Mouse (Mus musculus): ENCODE data around the gene Aff4. TPM values are rescaled to one million over a fixed set of nuclear protein-coding genes. Genes with fewer than 3 reads are reported as not detected.

The Aff4 gene
- 39.7 and 47.8 TPM in 2 replicates for polyA plus RNA-seq (2014; fragmentation: Nextera tagmentation; extraction: Ambion mirVana)

DNA sequence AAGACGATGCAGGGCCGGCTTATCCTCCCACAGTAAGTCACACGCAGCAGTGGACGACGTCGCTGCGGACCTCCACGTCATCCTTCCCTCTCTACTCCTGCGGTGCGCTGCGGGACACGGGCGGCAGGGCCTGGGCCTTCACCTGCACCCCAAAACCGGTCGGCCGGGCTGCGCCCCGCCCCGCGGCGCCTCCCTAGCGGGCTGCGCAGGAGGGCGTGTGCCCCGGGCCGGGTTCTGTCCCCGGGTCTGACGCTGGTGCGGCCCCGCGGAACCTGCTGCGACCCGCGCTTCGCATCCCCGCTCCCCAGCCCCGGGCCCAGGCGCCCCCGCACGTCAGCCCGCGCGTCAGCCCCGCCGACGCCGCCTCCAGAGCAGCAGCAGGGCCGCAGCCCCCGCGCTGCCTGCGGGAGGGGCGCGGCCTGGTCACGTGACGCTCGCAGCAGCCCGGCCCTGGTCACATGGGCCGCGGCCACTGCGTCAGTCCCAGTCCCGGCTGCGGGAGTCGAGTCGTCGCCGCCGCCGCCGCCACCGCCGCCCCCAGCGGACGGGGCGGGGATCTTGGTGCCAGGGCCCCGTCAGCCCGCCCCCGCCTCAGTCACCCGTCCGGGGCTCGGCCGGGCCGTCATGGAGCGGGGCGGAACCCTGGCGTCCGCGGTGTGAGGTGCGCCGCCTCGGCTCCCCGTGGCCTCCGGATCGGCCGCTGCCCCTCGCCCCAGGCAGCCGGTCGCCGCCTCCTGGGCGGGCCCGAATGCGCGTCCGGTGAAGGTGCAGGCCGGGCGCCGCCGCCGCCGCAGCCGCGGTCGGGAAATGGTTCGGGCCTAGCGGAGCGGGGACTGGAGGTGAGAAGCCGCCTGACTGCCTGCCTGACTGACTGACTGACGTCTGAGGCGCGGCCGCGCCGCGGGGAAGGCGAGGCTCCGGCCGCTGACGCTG is at the start of gene Aff4:
TSS of gene Aff4 (plus strand) at position 543 of the 933 bp plus-strand sequence.
- Histone ChIP-seq H3K27me3 (ENCODE audit: control insufficient read depth, insufficient read depth, low read length) (no peaks in the 10 kb centered on the region), H3K4me1 (ENCODE audit: control insufficient read depth, insufficient read depth, low read length) (0 out of 2 replicates have a peak, but pooled peaks cover 3% of the 10 kb centered on the region), H3K9me3 (ENCODE audit: control insufficient read depth, low read length) (no peaks in the 10 kb centered on the region), H3K9ac (ENCODE audit: low read length) (peak within 1 kb of the TSS; percentile 97), H3K4me3 (ENCODE audit: low read depth, low read length) (peak within 1 kb of the TSS; percentile 99), H3K27ac (ENCODE audit: low read depth, low read length) (peak within 1 kb of the TSS; percentile 96), H3K4me2 (ENCODE audit: low read depth) (peak within 1 kb of the TSS; percentile 88), H3K36me3 (ENCODE audit: control insufficient read depth, insufficient read depth, low read length) (no peaks in the 10 kb centered on the region)
- under 1% methylated on average over 103 of the region's 127 CpGs for WGBS
- ATAC-seq (ENCODE audit: insufficient read depth, low FRiP score, low TSS enrichment) = peak; percentile 93
- DNase-seq (ENCODE audit: low spot score) = peak; percentile 94

GRCm38 (mm10) chr11:53301167-53301515 is 49.5 kb upstream of the Aff4 start:
- Histone ChIP-seq H3K27ac (ENCODE audit: low read depth, low read length) (peak overlapping the region; percentile 96), H3K36me3 (ENCODE audit: control insufficient read depth, insufficient read depth, low read length) (no peaks in the 10 kb centered on the region; the same call in 1 of the 2 replicates), H3K4me2 (ENCODE audit: low read depth) (peak overlapping the region; percentile 77), H3K9ac (ENCODE audit: low read length) (peak overlapping the region; percentile 99), H3K9me3 (ENCODE audit: control insufficient read depth, low read length) (no peaks in the 10 kb centered on the region), H3K4me3 (ENCODE audit: low read depth, low read length) (peak overlapping the region; percentile 100), H3K27me3 (ENCODE audit: control insufficient read depth, insufficient read depth, low read length) (no peaks in the 10 kb centered on the region), H3K4me1 (ENCODE audit: control insufficient read depth, insufficient read depth, low read length) (peaks cover 9% of the 10 kb centered on the region; the same call in 1 of the 2 replicates)
- ATAC-seq (ENCODE audit: insufficient read depth, low FRiP score, low TSS enrichment) (no peak), DNase-seq (ENCODE audit: low spot score) (no peak)
- WGBS = 63% methylated on average over 9 of the region's 9 CpGs

DNA sequence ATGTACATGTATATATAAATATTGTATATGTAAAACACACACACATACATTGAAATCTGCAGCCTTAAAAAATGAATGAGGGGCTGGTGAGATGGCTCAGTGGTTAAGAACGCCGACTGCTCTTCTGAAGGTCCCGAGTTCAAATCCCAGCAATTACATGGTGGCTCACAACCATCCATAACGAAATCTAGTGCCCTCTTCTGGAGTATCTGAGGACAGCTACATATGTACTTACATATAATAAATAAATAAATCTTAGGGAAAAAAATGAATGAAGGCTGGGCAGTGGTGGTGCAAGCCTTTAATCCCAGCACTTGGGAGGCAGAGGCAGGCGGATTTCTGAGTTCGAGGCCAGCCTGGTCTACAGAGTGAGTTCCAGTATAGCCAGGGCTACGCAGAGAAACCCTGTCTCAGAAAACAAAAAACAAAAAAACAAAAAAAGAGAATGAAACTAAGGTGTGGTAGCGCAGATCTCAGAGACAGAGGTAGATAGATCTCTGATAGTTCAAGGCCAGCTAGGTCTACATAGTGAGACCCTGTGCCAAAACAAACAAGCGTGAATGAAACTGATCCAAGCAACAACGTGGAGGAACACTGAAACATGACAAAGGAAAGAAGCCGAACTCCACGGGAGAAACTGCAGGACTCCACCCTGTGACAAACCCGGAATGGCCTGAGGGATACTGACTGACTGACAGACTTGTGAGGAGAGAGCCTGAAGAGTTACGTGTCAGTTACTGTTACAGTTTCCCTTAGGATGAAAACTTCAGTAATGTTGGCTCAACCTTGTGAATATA is 46.4 kb upstream of the Aff4 start:
- no peak overlapping the region for H3K4me2 ChIP-seq (ENCODE audit: low read depth)
- no peaks in the 10 kb centered on the region for H3K27me3 ChIP-seq (ENCODE audit: control insufficient read depth, insufficient read depth, low read length)
- H3K4me1 ChIP-seq (ENCODE audit: control insufficient read depth, insufficient read depth, low read length) = 0 out of 2 replicates have a peak, but pooled peaks cover 4% of the 10 kb centered on the region
- H3K36me3 ChIP-seq (ENCODE audit: control insufficient read depth, insufficient read depth, low read length) = no peaks in the 10 kb centered on the region; the same call in 1 of the 2 replicates
- H3K27ac ChIP-seq (ENCODE audit: low read depth, low read length) = no peak overlapping the region
- no peak overlapping the region for H3K4me3 ChIP-seq (ENCODE audit: low read depth, low read length)
- no peak overlapping the region for H3K9ac ChIP-seq (ENCODE audit: low read length)
- H3K9me3 ChIP-seq (ENCODE audit: control insufficient read depth, low read length) = no peaks in the 10 kb centered on the region
- DNase-seq (ENCODE audit: low spot score) = no peak
- no peak for ATAC-seq (ENCODE audit: insufficient read depth, low FRiP score, low TSS enrichment)
- WGBS = 82% methylated on average over 14 of the region's 14 CpGs

- ATAC-seq (ENCODE audit: insufficient read depth, low FRiP score, low TSS enrichment) (no peak), DNase-seq (ENCODE audit: low spot score) (no peak)
- no peak overlapping the region for H3K9ac ChIP-seq (ENCODE audit: low read length)
- no peaks in the 10 kb centered on the region for H3K36me3 ChIP-seq (ENCODE audit: control insufficient read depth, insufficient read depth, low read length)
- H3K9me3 ChIP-seq (ENCODE audit: control insufficient read depth, low read length) = no peaks in the 10 kb centered on the region
- H3K4me3 ChIP-seq (ENCODE audit: low read depth, low read length) = no peak overlapping the region
- no peaks in the 10 kb centered on the region for H3K27me3 ChIP-seq (ENCODE audit: control insufficient read depth, insufficient read depth, low read length)
- no peak overlapping the region for H3K4me2 ChIP-seq (ENCODE audit: low read depth)
- H3K27ac ChIP-seq (ENCODE audit: low read depth, low read length) = no peak overlapping the region
- WGBS = 87% methylated on average over 2 of the region's 2 CpGs
- no peaks in the 10 kb centered on the region for H3K4me1 ChIP-seq (ENCODE audit: control insufficient read depth, insufficient read depth, low read length)
Observed at GRCm38 (mm10) chr11:53306965-53307364, 43.7 kb upstream of the Aff4 start.

- WGBS = 80% methylated on average over 10 of the region's 10 CpGs
- ATAC-seq (ENCODE audit: insufficient read depth, low FRiP score, low TSS enrichment) = no peak
- Histone ChIP-seq H3K27me3 (ENCODE audit: control insufficient read depth, insufficient read depth, low read length) (no peaks in the 10 kb centered on the region), H3K36me3 (ENCODE audit: control insufficient read depth, insufficient read depth, low read length) (no peaks in the 10 kb centered on the region), H3K4me3 (ENCODE audit: low read depth, low read length) (no peak overlapping the region), H3K4me2 (ENCODE audit: low read depth) (no peak overlapping the region), H3K9me3 (ENCODE audit: control insufficient read depth, low read length) (no peaks in the 10 kb centered on the region), H3K9ac (ENCODE audit: low read length) (no peak overlapping the region), H3K27ac (ENCODE audit: low read depth, low read length) (peak overlapping the region; percentile 34; the same call in 1 of the 2 replicates), H3K4me1 (ENCODE audit: control insufficient read depth, insufficient read depth, low read length) (no peaks in the 10 kb centered on the region)
- DNase-seq (ENCODE audit: low spot score) = no peak
Observed at GRCm38 (mm10) chr11:53307558-53308065, 43.0 kb upstream of the Aff4 start.

DNA sequence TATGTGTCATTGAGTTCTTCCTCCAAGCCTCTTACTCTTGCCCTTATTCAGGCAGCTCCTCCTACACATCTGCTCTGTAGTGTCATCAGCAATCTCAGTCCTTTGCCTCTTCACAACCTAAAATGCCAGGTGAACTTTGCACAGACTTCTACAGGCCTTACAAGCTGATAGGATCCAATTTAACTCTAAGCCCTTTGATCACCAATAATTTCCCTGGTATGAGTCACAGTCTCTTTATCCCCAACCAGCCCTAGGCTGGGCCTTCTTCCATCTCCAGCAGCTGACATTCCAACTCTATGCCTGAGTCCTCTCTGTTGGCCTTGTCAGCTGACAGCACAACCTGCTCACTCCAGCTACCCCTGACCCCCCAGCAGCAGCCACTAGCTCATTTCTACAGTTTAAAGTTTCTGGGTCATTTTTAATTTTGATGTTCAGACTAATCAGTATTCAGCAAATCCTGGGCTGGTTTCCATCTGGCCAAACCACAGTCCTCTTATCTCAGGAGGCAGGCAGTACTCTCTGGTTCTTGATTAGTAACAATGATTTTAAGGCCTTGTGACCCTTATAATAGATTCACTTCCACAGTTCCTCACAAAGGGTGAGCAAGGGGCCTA is 42.3 kb upstream of the Aff4 start:
- Histone ChIP-seq H3K27ac (ENCODE audit: low read depth, low read length) (no peak overlapping the region), H3K27me3 (ENCODE audit: control insufficient read depth, insufficient read depth, low read length) (no peaks in the 10 kb centered on the region), H3K36me3 (ENCODE audit: control insufficient read depth, insufficient read depth, low read length) (no peaks in the 10 kb centered on the region), H3K9me3 (ENCODE audit: control insufficient read depth, low read length) (no peaks in the 10 kb centered on the region), H3K4me1 (ENCODE audit: control insufficient read depth, insufficient read depth, low read length) (no peaks in the 10 kb centered on the region), H3K4me3 (ENCODE audit: low read depth, low read length) (no peak overlapping the region), H3K4me2 (ENCODE audit: low read depth) (no peak overlapping the region), H3K9ac (ENCODE audit: low read length) (no peak overlapping the region)
- ATAC-seq (ENCODE audit: insufficient read depth, low FRiP score, low TSS enrichment) = no peak
- no peak for DNase-seq (ENCODE audit: low spot score)

GRCm38 (mm10) chr11:53308884-53309310 is 41.7 kb upstream of the Aff4 start:
- no peak overlapping the region for H3K4me2 ChIP-seq (ENCODE audit: low read depth)
- WGBS = 75% methylated on average over 2 of the region's 2 CpGs
- no peak overlapping the region for H3K4me3 ChIP-seq (ENCODE audit: low read depth, low read length)
- H3K9me3 ChIP-seq (ENCODE audit: control insufficient read depth, low read length) = no peaks in the 10 kb centered on the region
- no peaks in the 10 kb centered on the region for H3K27me3 ChIP-seq (ENCODE audit: control insufficient read depth, insufficient read depth, low read length)
- DNase-seq (ENCODE audit: low spot score) (no peak), ATAC-seq (ENCODE audit: insufficient read depth, low FRiP score, low TSS enrichment) (no peak)
- no peak overlapping the region for H3K27ac ChIP-seq (ENCODE audit: low read depth, low read length)
- H3K36me3 ChIP-seq (ENCODE audit: control insufficient read depth, insufficient read depth, low read length) = no peaks in the 10 kb centered on the region
- no peak overlapping the region for H3K9ac ChIP-seq (ENCODE audit: low read length)
- H3K4me1 ChIP-seq (ENCODE audit: control insufficient read depth, insufficient read depth, low read length) = no peaks in the 10 kb centered on the region

DNA sequence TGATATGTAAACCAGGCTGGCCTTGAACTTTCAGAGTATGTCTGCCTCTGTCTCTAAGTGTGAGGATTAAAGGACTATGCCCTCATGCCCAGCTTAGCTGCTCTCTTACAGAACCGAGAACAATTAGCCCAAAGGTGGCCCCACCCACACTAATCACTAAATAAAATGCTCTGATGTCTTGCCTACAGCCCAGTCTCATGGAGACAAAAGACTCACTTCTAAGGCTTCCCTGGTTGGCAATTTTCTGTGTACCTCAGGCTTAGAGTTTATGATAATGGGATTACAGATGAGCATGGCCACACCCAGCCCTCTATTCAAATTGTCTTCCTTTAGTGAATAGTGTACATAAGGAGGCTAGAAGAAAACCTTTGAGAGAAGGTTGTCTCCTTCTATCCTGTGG is 39.2 kb upstream of the Aff4 start:
- no peak overlapping the region for H3K4me2 ChIP-seq (ENCODE audit: low read depth)
- H3K9ac ChIP-seq (ENCODE audit: low read length) = no peak overlapping the region
- no peak for ATAC-seq (ENCODE audit: insufficient read depth, low FRiP score, low TSS enrichment)
- WGBS = 60% methylated on average over 1 of the region's 1 CpGs
- no peaks in the 10 kb centered on the region for H3K4me1 ChIP-seq (ENCODE audit: control insufficient read depth, insufficient read depth, low read length)
- no peaks in the 10 kb centered on the region for H3K36me3 ChIP-seq (ENCODE audit: control insufficient read depth, insufficient read depth, low read length)
- H3K27me3 ChIP-seq (ENCODE audit: control insufficient read depth, insufficient read depth, low read length) = no peaks in the 10 kb centered on the region
- no peaks in the 10 kb centered on the region for H3K9me3 ChIP-seq (ENCODE audit: control insufficient read depth, low read length)
- no peak for DNase-seq (ENCODE audit: low spot score)
- no peak overlapping the region for H3K27ac ChIP-seq (ENCODE audit: low read depth, low read length)
- no peak overlapping the region for H3K4me3 ChIP-seq (ENCODE audit: low read depth, low read length)
